Mouse (Mus musculus): Measurements from ENCODE around the gene Ap3m1. TPM values are rescaled to one million over a fixed set of nuclear protein-coding genes. Genes with fewer than 3 reads are reported as not detected.
"Not testable (repeated sequence)": the region's sequence is repeated elsewhere in the genome, so short reads cannot be mapped to it uniquely, and the experiment has no call there.

Ap3m1 gene
- 101 and 109 TPM in 2 replicates for polyA plus RNA-seq (2015; fragmentation: Nextera tagmentation; extraction: Ambion mirVana)

- H3K4me3 ChIP-seq (replicated peaks; ENCODE audit: low read length): peak within 1 kb of the TSS; percentile 80
- ATAC-seq: peak; percentile 97
- peak within 1 kb of the TSS; percentile 83 for H3K9ac ChIP-seq (replicated peaks; ENCODE audit: low read depth, low read length)
- H3K36me3 ChIP-seq (ENCODE audit: control insufficient read depth, insufficient read depth): no peaks in the 10 kb centered on the region
- H3K4me2 ChIP-seq (ENCODE audit: low read length): peak within 1 kb of the TSS; percentile 89
- H3K4me1 ChIP-seq (replicated peaks; ENCODE audit: control insufficient read depth, insufficient read depth, low read length): peaks cover 11% of the 10 kb centered on the region
- H3K27ac ChIP-seq (ENCODE audit: low read length): peak within 1 kb of the TSS; percentile 83
- WGBS: 0% methylated on average over 45 of the region's 48 CpGs
- no peaks in the 10 kb centered on the region for H3K27me3 ChIP-seq (replicated peaks; ENCODE audit: control insufficient read depth, insufficient read depth, low read length)
- H3K9me3 ChIP-seq (ENCODE audit: control insufficient read depth, low read length): no peaks in the 10 kb centered on the region
Observed at GRCm38 (mm10) chr14:21052112-21052780, at the start of gene Ap3m1, which contains the start of gene Adk. TSS of gene Ap3m1 (minus strand) at chr14:21052508. TSS of gene Adk (plus strand) at chr14:21052574.

DNA sequence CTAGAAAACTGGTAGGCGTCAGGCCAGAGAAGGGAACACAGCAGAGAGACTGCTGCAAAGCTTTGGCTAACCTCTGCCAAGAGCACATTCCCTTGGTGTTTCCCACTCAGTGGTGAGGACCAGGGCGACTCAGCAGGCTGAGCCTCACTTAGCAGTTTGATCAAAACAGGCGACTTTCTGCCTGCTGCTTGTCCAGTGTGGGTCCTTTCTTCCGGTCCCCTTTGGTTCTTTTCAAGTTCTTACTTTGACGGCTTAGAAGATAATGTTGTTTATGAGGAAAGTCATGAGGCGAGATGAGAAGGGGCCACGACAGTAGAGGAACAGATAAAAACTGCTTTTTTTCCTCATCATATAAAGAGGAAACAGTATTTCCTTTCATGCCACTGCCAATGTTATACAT, 49.3 kb upstream of the Ap3m1 start:
- no peak overlapping the region for H3K4me3 ChIP-seq (replicated peaks; ENCODE audit: low read length)
- no peaks in the 10 kb centered on the region; the same call in 1 of the 2 replicates for H3K4me1 ChIP-seq (replicated peaks; ENCODE audit: control insufficient read depth, insufficient read depth, low read length)
- no peak for ATAC-seq
- H3K9me3 ChIP-seq (ENCODE audit: control insufficient read depth, low read length): no peaks in the 10 kb centered on the region
- no peaks in the 10 kb centered on the region for H3K27me3 ChIP-seq (replicated peaks; ENCODE audit: control insufficient read depth, insufficient read depth, low read length)
- no peak overlapping the region for H3K9ac ChIP-seq (replicated peaks; ENCODE audit: low read depth, low read length)
- H3K36me3 ChIP-seq (ENCODE audit: control insufficient read depth, insufficient read depth): no peaks in the 10 kb centered on the region
- H3K4me2 ChIP-seq (ENCODE audit: low read length): no peak overlapping the region
- 59% methylated on average over 7 of the region's 7 CpGs for WGBS
- no peak overlapping the region; the same call in 1 of the 2 replicates for H3K27ac ChIP-seq (ENCODE audit: low read length)

- 68% methylated on average over 2 of the region's 2 CpGs for WGBS
- ATAC-seq: no peak
- Histone ChIP-seq H3K4me1 (replicated peaks; ENCODE audit: control insufficient read depth, insufficient read depth, low read length) (no peaks in the 10 kb centered on the region; the same call in 1 of the 2 replicates), H3K36me3 (ENCODE audit: control insufficient read depth, insufficient read depth) (no peaks in the 10 kb centered on the region), H3K4me2 (ENCODE audit: low read length) (no peak overlapping the region), H3K4me3 (replicated peaks; ENCODE audit: low read length) (no peak overlapping the region), H3K9me3 (ENCODE audit: control insufficient read depth, low read length) (no peaks in the 10 kb centered on the region), H3K27me3 (replicated peaks; ENCODE audit: control insufficient read depth, insufficient read depth, low read length) (no peaks in the 10 kb centered on the region), H3K9ac (replicated peaks; ENCODE audit: low read depth, low read length) (no peak overlapping the region), H3K27ac (ENCODE audit: low read length) (no peak overlapping the region)
Observed at GRCm38 (mm10) chr14:21100876-21101275, 48.6 kb upstream of the Ap3m1 start.

DNA sequence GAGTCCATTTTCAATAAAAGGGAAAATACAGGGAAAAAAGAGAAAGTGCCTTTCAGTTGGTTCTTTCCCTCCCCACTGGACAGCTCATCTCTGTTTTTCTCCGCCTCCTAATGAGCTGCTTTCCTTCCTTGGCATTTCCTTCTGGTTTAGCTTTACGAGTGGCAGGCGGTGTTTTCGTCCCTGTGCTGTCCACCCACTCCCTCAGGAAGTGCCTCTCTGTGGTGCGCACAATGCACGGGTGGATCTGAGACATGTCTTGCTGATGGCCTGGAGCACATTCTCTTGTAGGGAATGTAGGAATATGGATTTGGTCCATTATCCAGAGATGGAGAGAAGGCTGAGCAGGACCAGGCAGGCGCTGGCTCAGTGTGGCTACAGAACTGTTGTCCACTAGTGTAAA, 47.1 kb upstream of the Ap3m1 start:
- H3K4me3 ChIP-seq (replicated peaks; ENCODE audit: low read length): no peak overlapping the region
- no peaks in the 10 kb centered on the region for H3K36me3 ChIP-seq (ENCODE audit: control insufficient read depth, insufficient read depth)
- no peak for ATAC-seq
- no peaks in the 10 kb centered on the region for H3K27me3 ChIP-seq (replicated peaks; ENCODE audit: control insufficient read depth, insufficient read depth, low read length)
- WGBS: 79% methylated on average over 7 of the region's 7 CpGs
- H3K4me1 ChIP-seq (replicated peaks; ENCODE audit: control insufficient read depth, insufficient read depth, low read length): no peaks in the 10 kb centered on the region; the same call in 1 of the 2 replicates
- no peak overlapping the region for H3K9ac ChIP-seq (replicated peaks; ENCODE audit: low read depth, low read length)
- no peaks in the 10 kb centered on the region for H3K9me3 ChIP-seq (ENCODE audit: control insufficient read depth, low read length)
- no peak overlapping the region for H3K4me2 ChIP-seq (ENCODE audit: low read length)
- no peak overlapping the region for H3K27ac ChIP-seq (ENCODE audit: low read length)

DNA sequence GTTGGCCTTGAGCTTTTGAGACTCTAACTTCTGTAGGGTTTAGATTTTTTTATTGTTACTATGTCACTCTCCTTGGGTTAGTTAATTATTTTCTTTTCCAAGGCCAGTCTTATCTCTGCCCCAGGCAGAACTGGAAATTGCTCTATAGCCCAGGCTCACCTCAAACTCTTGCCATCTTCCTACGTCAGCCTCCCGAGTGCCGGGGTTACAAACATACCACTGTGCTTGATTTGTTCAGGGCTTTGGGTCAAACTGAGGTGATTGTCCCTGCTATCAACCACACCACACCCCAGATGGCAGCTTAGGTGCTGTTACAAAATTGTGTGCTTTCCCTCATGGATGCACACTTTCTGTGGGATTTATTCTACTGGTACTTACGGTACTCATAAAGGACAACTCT, 44.4 kb upstream of the Ap3m1 start:
- Histone ChIP-seq H3K9me3 (ENCODE audit: control insufficient read depth, low read length) (no peaks in the 10 kb centered on the region), H3K27me3 (replicated peaks; ENCODE audit: control insufficient read depth, insufficient read depth, low read length) (no peaks in the 10 kb centered on the region), H3K4me1 (replicated peaks; ENCODE audit: control insufficient read depth, insufficient read depth, low read length) (no peaks in the 10 kb centered on the region; the same call in 1 of the 2 replicates), H3K9ac (replicated peaks; ENCODE audit: low read depth, low read length) (no peak overlapping the region), H3K36me3 (ENCODE audit: control insufficient read depth, insufficient read depth) (no peaks in the 10 kb centered on the region), H3K4me3 (replicated peaks; ENCODE audit: low read length) (no peak overlapping the region), H3K4me2 (ENCODE audit: low read length) (no peak overlapping the region), H3K27ac (ENCODE audit: low read length) (no peak overlapping the region)
- WGBS: 95% methylated on average over 4 of the region's 4 CpGs
- no peak for ATAC-seq

DNA sequence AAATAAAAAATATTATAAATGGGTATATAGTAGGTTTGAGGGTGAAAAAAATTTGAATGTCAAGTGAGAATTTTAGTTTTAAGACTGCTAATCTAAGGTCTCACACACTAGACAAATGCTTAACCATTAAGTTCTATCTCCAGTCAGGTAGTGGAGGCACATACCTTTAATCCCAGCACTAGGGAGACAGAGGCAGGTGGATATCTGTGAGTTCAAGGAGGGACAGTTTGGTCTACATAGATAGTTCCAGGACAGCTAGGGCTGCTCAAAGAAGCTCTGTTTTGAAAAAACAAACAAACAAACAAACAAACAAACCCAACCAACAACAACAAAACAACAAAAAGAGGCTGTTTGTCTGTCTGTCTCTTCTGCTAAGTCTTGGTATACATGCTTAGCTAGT, 44.0 kb upstream of the Ap3m1 start:
- no peaks in the 10 kb centered on the region for H3K4me1 ChIP-seq (replicated peaks; ENCODE audit: control insufficient read depth, insufficient read depth, low read length)
- ATAC-seq: no peak
- no peaks in the 10 kb centered on the region for H3K27me3 ChIP-seq (replicated peaks; ENCODE audit: control insufficient read depth, insufficient read depth, low read length)
- no peak overlapping the region for H3K27ac ChIP-seq (ENCODE audit: low read length)
- no peaks in the 10 kb centered on the region for H3K36me3 ChIP-seq (ENCODE audit: control insufficient read depth, insufficient read depth)
- H3K9me3 ChIP-seq (ENCODE audit: control insufficient read depth, low read length): no peaks in the 10 kb centered on the region
- H3K4me2 ChIP-seq (ENCODE audit: low read length): no peak overlapping the region
- H3K9ac ChIP-seq (replicated peaks; ENCODE audit: low read depth, low read length): no peak overlapping the region
- H3K4me3 ChIP-seq (replicated peaks; ENCODE audit: low read length): no peak overlapping the region

GRCm38 (mm10) chr14:21094161-21094560, 41.9 kb upstream of the Ap3m1 start:
- H3K4me2 ChIP-seq (ENCODE audit: low read length); ATAC-seq; H3K4me3 ChIP-seq (replicated peaks; ENCODE audit: low read length); H3K9ac ChIP-seq (replicated peaks; ENCODE audit: low read depth, low read length); H3K27me3 ChIP-seq (replicated peaks; ENCODE audit: control insufficient read depth, insufficient read depth, low read length); H3K4me1 ChIP-seq (replicated peaks; ENCODE audit: control insufficient read depth, insufficient read depth, low read length); H3K27ac ChIP-seq (ENCODE audit: low read length); H3K36me3 ChIP-seq (ENCODE audit: control insufficient read depth, insufficient read depth); H3K9me3 ChIP-seq (ENCODE audit: control insufficient read depth, low read length): not testable (repeated sequence)

- no peak overlapping the region for H3K27ac ChIP-seq (ENCODE audit: low read length)
- H3K27me3 ChIP-seq (replicated peaks; ENCODE audit: control insufficient read depth, insufficient read depth, low read length): no peaks in the 10 kb centered on the region
- no peaks in the 10 kb centered on the region for H3K4me1 ChIP-seq (replicated peaks; ENCODE audit: control insufficient read depth, insufficient read depth, low read length)
- 92% methylated on average over 3 of the region's 3 CpGs for WGBS
- ATAC-seq: no peak
- H3K9ac ChIP-seq (replicated peaks; ENCODE audit: low read depth, low read length): no peak overlapping the region
- no peak overlapping the region for H3K4me3 ChIP-seq (replicated peaks; ENCODE audit: low read length)
- no peaks in the 10 kb centered on the region for H3K36me3 ChIP-seq (ENCODE audit: control insufficient read depth, insufficient read depth)
- H3K4me2 ChIP-seq (ENCODE audit: low read length): no peak overlapping the region
- no peaks in the 10 kb centered on the region for H3K9me3 ChIP-seq (ENCODE audit: control insufficient read depth, low read length)
Observed at GRCm38 (mm10) chr14:21090930-21091486, 38.7 kb upstream of the Ap3m1 start.

- no peaks in the 10 kb centered on the region for H3K4me1 ChIP-seq (replicated peaks; ENCODE audit: control insufficient read depth, insufficient read depth, low read length)
- H3K9me3 ChIP-seq (ENCODE audit: control insufficient read depth, low read length): no peaks in the 10 kb centered on the region
- H3K27ac ChIP-seq (ENCODE audit: low read length): no peak overlapping the region
- 91% methylated on average over 3 of the region's 3 CpGs for WGBS
- H3K9ac ChIP-seq (replicated peaks; ENCODE audit: low read depth, low read length): no peak overlapping the region
- no peak for ATAC-seq
- H3K4me2 ChIP-seq (ENCODE audit: low read length): no peak overlapping the region
- no peak overlapping the region for H3K4me3 ChIP-seq (replicated peaks; ENCODE audit: low read length)
- no peaks in the 10 kb centered on the region for H3K36me3 ChIP-seq (ENCODE audit: control insufficient read depth, insufficient read depth)
- no peaks in the 10 kb centered on the region for H3K27me3 ChIP-seq (replicated peaks; ENCODE audit: control insufficient read depth, insufficient read depth, low read length)
Observed at GRCm38 (mm10) chr14:21090400-21090799, 38.1 kb upstream of the Ap3m1 start.

All from forebrain, embryonic 16.5 days (tissue).